Mouse (Mus musculus) heart, embryonic 12.5 days (tissue): ENCODE data around the gene Rhbdf1. TPM values are rescaled to one million over a fixed set of nuclear protein-coding genes. Genes with fewer than 3 reads are reported as not detected.

Source experiments
- ATAC-seq: fragments of 200-750 bp; cut with Nextera tagmentation; 2 replicates; pipeline ENCODE4 v1.8.0; 2017; ENCODE audit warnings: moderate TSS enrichment, moderate library complexity; ENCODE audit not compliant: insufficient number of reproducible peaks, low FRiP score
- H3K27ac ChIP-seq: fragments of 300-500 bp; sonication (generic); 2 replicates; pipeline ENCODE4 v1.5.1; 2016; ENCODE audit warnings: mild to moderate bottlenecking, moderate library complexity; ENCODE audit not compliant: poor library complexity, severe bottlenecking
- H3K27me3 ChIP-seq: fragments of 300-500 bp; sonication (generic); replicated peaks from 2 replicates; pipeline ENCODE4 v1.6.1; 2016; ENCODE audit warnings: mild to moderate bottlenecking, moderate library complexity
- H3K36me3 ChIP-seq: fragments of 300-500 bp; sonication (generic); 2 replicates; pipeline ENCODE4 v1.6.1; 2016; ENCODE audit warnings: mild to moderate bottlenecking, moderate library complexity
- H3K4me1 ChIP-seq: fragments of 300-500 bp; sonication (generic); replicated peaks from 2 replicates; pipeline ENCODE4 v1.6.1; 2016; ENCODE audit warnings: mild to moderate bottlenecking
- H3K4me2 ChIP-seq: fragments of 300-500 bp; sonication (generic); 2 replicates; pipeline ENCODE4 v1.6.1; 2016; ENCODE audit warnings: mild to moderate bottlenecking, moderate library complexity
- H3K4me3 ChIP-seq: fragments of 300-500 bp; sonication (generic); 2 replicates; pipeline ENCODE4 v1.5.1; 2016; ENCODE audit warnings: mild to moderate bottlenecking
- H3K9ac ChIP-seq: fragments of 300-500 bp; sonication (generic); 2 replicates; pipeline ENCODE4 v1.6.1; 2016; ENCODE audit warnings: mild to moderate bottlenecking, moderate library complexity
- H3K9me3 ChIP-seq: fragments of 300-500 bp; sonication (generic); replicated peaks from 2 replicates; pipeline ENCODE4 v1.6.1; 2016; ENCODE audit warnings: mild to moderate bottlenecking, moderate library complexity
- WGBS: fragments of 180-500 bp; shearing (Covaris S2); methylation state at CpG from one replicate; pipeline ENCODE4 v1.1.7; 2016; 5-methylcytosine and 5-hydroxymethylcytosine counted together
- polyA plus RNA-seq: library from polyadenylated mRNA; unstranded; fragments of >200 nt; fragmentation: Nextera tagmentation; extraction: Ambion mirVana; gene quantifications from 2 replicates; pipeline ENCODE4 v1.2.1, GENCODE M21; 2016

Rhbdf1 gene
- polyA plus RNA-seq, 1 experiment from 2014 or later = 42.5 TPM

- Histone ChIP-seq H3K9me3 (no peaks in the 10 kb centered on the region), H3K36me3 (peaks cover 57% of the 10 kb centered on the region), H3K4me2 (no peak overlapping the region), H3K4me1 (peaks cover 22% of the 10 kb centered on the region), H3K27ac (no peak overlapping the region), H3K27me3 (no peaks in the 10 kb centered on the region), H3K9ac (no peak overlapping the region), H3K4me3 (no peak overlapping the region)
- WGBS = 68% methylated on average over 5 of the region's 5 CpGs
- peak; percentile 66 for ATAC-seq
Observed at GRCm38 (mm10) chr11:32238093-32238860, 16.2 kb upstream of the Rhbdf1 start.

- Histone ChIP-seq H3K36me3 (peaks cover 63% of the 10 kb centered on the region), H3K27me3 (no peaks in the 10 kb centered on the region), H3K4me3 (no peak overlapping the region), H3K27ac (no peak overlapping the region), H3K9me3 (no peaks in the 10 kb centered on the region), H3K4me2 (no peak overlapping the region), H3K4me1 (peaks cover 17% of the 10 kb centered on the region; the same call in 1 of the 2 replicates), H3K9ac (no peak overlapping the region)
- ATAC-seq = no peak
- 84% methylated on average over 3 of the region's 3 CpGs for WGBS
Observed at GRCm38 (mm10) chr11:32237411-32237795, 15.3 kb upstream of the Rhbdf1 start.

- H3K27me3 ChIP-seq = no peaks in the 10 kb centered on the region
- no peak for ATAC-seq
- H3K9me3 ChIP-seq = no peaks in the 10 kb centered on the region
- H3K4me3 ChIP-seq = no peak overlapping the region
- peaks cover 65% of the 10 kb centered on the region for H3K36me3 ChIP-seq
- H3K27ac ChIP-seq = no peak overlapping the region
- H3K4me1 ChIP-seq = peaks cover 17% of the 10 kb centered on the region; the same call in 1 of the 2 replicates
- WGBS = 66% methylated on average over 9 of the region's 9 CpGs
- H3K4me2 ChIP-seq = no peak overlapping the region
- no peak overlapping the region for H3K9ac ChIP-seq
Observed at GRCm38 (mm10) chr11:32236712-32237410, 14.8 kb upstream of the Rhbdf1 start.

- no peak overlapping the region for H3K9ac ChIP-seq
- WGBS = 66% methylated on average over 2 of the region's 2 CpGs
- H3K4me1 ChIP-seq = peaks cover 17% of the 10 kb centered on the region; the same call in 1 of the 2 replicates
- peaks cover 65% of the 10 kb centered on the region for H3K36me3 ChIP-seq
- ATAC-seq = no peak
- H3K4me3 ChIP-seq = no peak overlapping the region
- H3K4me2 ChIP-seq = no peak overlapping the region
- no peak overlapping the region for H3K27ac ChIP-seq
- H3K9me3 ChIP-seq = no peaks in the 10 kb centered on the region
- no peaks in the 10 kb centered on the region for H3K27me3 ChIP-seq
Observed at GRCm38 (mm10) chr11:32236132-32236531, 14.0 kb upstream of the Rhbdf1 start.

- Histone ChIP-seq H3K9me3 (no peaks in the 10 kb centered on the region), H3K36me3 (peaks cover 65% of the 10 kb centered on the region), H3K9ac (no peak overlapping the region), H3K27ac (no peak overlapping the region), H3K4me3 (no peak overlapping the region), H3K27me3 (no peaks in the 10 kb centered on the region), H3K4me1 (peaks cover 17% of the 10 kb centered on the region; the same call in 1 of the 2 replicates), H3K4me2 (no peak overlapping the region)
- ATAC-seq = no peak
- 48% methylated on average over 3 of the region's 3 CpGs for WGBS
Observed at GRCm38 (mm10) chr11:32235646-32236045, 13.5 kb upstream of the Rhbdf1 start.

- ATAC-seq = no peak
- Histone ChIP-seq H3K27ac (no peak overlapping the region), H3K36me3 (peaks cover 65% of the 10 kb centered on the region)
Observed at GRCm38 (mm10) chr11:32234816-32235485, 12.9 kb upstream of the Rhbdf1 start.

GRCm38 (mm10) chr11:32233895-32234294 is 11.8 kb upstream of the Rhbdf1 start:
- WGBS = 87% methylated on average over 3 of the region's 3 CpGs
- H3K27me3 ChIP-seq = no peaks in the 10 kb centered on the region
- no peak overlapping the region for H3K4me2 ChIP-seq
- H3K4me3 ChIP-seq = no peak overlapping the region
- no peaks in the 10 kb centered on the region for H3K9me3 ChIP-seq
- no peak overlapping the region for H3K27ac ChIP-seq
- peaks cover 17% of the 10 kb centered on the region; the same call in 1 of the 2 replicates for H3K4me1 ChIP-seq
- H3K9ac ChIP-seq = no peak overlapping the region
- ATAC-seq = no peak
- peaks cover 68% of the 10 kb centered on the region for H3K36me3 ChIP-seq

More at GRCm38 (mm10) chr11:32234816-32235485, 12.9 kb upstream of the Rhbdf1 start:
- no peaks in the 10 kb centered on the region for H3K9me3 ChIP-seq
- peaks cover 17% of the 10 kb centered on the region; the same call in 1 of the 2 replicates for H3K4me1 ChIP-seq
- H3K4me2 ChIP-seq = no peak overlapping the region
- H3K27me3 ChIP-seq = no peaks in the 10 kb centered on the region
- no peak overlapping the region for H3K4me3 ChIP-seq
- 0 out of 2 replicates have a peak overlapping the region, but pooled peaks have one; percentile 5 for H3K9ac ChIP-seq
- 87% methylated on average over 6 of the region's 6 CpGs for WGBS

- WGBS = 84% methylated on average over 10 of the region's 10 CpGs
- Histone ChIP-seq H3K9me3 (no peaks in the 10 kb centered on the region), H3K4me1 (peaks cover 16% of the 10 kb centered on the region; the same call in 1 of the 2 replicates), H3K36me3 (peaks cover 74% of the 10 kb centered on the region), H3K27ac (no peak overlapping the region), H3K9ac (no peak overlapping the region), H3K4me2 (no peak overlapping the region), H3K4me3 (no peak overlapping the region), H3K27me3 (no peaks in the 10 kb centered on the region)
- no peak for ATAC-seq
Observed at GRCm38 (mm10) chr11:32232848-32233247, 10.7 kb upstream of the Rhbdf1 start.

- Histone ChIP-seq H3K36me3 (peaks cover 70% of the 10 kb centered on the region), H3K4me3 (no peak overlapping the region), H3K9ac (no peak overlapping the region), H3K4me2 (no peak overlapping the region), H3K27me3 (no peaks in the 10 kb centered on the region), H3K4me1 (peaks cover 19% of the 10 kb centered on the region), H3K9me3 (no peaks in the 10 kb centered on the region), H3K27ac (no peak overlapping the region)
- 84% methylated on average over 2 of the region's 2 CpGs for WGBS
- ATAC-seq = no peak
Observed at GRCm38 (mm10) chr11:32231125-32231524, 9.0 kb upstream of the Rhbdf1 start.

GRCm38 (mm10) chr11:32230220-32230619 is 8.1 kb upstream of the Rhbdf1 start:
- Histone ChIP-seq H3K4me3 (no peak overlapping the region), H3K4me1 (peaks cover 20% of the 10 kb centered on the region), H3K9me3 (no peaks in the 10 kb centered on the region), H3K36me3 (peaks cover 70% of the 10 kb centered on the region), H3K27me3 (no peaks in the 10 kb centered on the region), H3K27ac (no peak overlapping the region), H3K9ac (no peak overlapping the region), H3K4me2 (no peak overlapping the region)
- no peak for ATAC-seq
- WGBS = 82% methylated on average over 4 of the region's 4 CpGs

GRCm38 (mm10) chr11:32228292-32228845 is 6.3 kb upstream of the Rhbdf1 start:
- 88% methylated on average over 3 of the region's 3 CpGs for WGBS
- Histone ChIP-seq H3K27me3 (no peaks in the 10 kb centered on the region), H3K4me1 (peaks cover 37% of the 10 kb centered on the region), H3K4me3 (no peak overlapping the region), H3K27ac (no peak overlapping the region), H3K9ac (no peak overlapping the region), H3K9me3 (no peaks in the 10 kb centered on the region), H3K36me3 (peaks cover 53% of the 10 kb centered on the region), H3K4me2 (no peak overlapping the region)
- ATAC-seq = no peak
